Mouse (Mus musculus) myocyte (in vitro differentiated cells): ENCODE data around the gene Sla2.

ENCODE experiments used
- MYOD1 ChIP-seq, 3 experiments: IDR thresholded peaks; one replicate each; pipeline ENCODE4 v1.6.1; 2011; ENCODE audit warnings: control low read depth in 2 of 3, low read depth in 2 of 3, mild to moderate bottlenecking in 2 of 3, moderate library complexity in 1 of 3; ENCODE audit not compliant: insufficient read length in 2 of 3, control insufficient read depth in 1 of 3
- MYOG ChIP-seq, 3 experiments: IDR thresholded peaks; one replicate each; pipeline ENCODE4 v1.6.1; 2011; ENCODE audit warnings: control low read depth in 2 of 3, low read depth in 2 of 3, mild to moderate bottlenecking in 2 of 3; ENCODE audit not compliant: insufficient read length in 2 of 3, control insufficient read depth in 1 of 3, insufficient read depth in 1 of 3
- POLR2A ChIP-seq: IDR thresholded peaks from one replicate; pipeline ENCODE4 v1.6.1; 2011; ENCODE audit warnings: low read depth, mild to moderate bottlenecking, control low read depth, moderate library complexity; ENCODE audit not compliant: insufficient read length

DNA sequence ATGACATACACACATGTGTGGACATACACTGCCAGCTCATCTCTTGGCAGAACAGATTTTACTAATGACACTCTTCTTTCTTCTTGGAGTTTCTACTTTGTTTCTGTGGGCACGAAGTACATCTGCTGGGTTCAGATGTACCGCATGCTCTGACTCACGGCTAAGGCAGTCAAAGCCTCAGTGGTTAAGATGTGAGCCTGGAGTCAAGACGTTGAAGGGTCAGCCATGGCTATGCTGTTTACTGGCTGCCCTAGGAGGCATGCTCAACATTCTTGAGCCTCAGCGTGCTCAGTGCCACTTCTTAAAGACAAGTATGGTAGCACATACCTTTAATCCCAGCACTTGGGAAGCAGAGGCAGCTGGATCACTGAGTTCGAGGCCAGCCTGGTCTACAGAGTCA, 43.6 kb upstream of the Sla2 start:
- TF ChIP-seq MYOD1 (IDR thresholded peaks at IDR 0.05; ENCODE audit: control insufficient read depth in 1 of 3, insufficient read length in 2 of 3, low read depth in 2 of 3) (no peak), MYOG (IDR thresholded peaks at IDR 0.05; ENCODE audit: control insufficient read depth in 1 of 3, insufficient read depth in 1 of 3, insufficient read length in 2 of 3, low read depth in 2 of 3) (no peak), POLR2A (no peak)
